Mouse (Mus musculus) mature B cell (primary cell): ENCODE data around the gene Taar7d.
"Not testable (repeated sequence)": the region's sequence is repeated elsewhere in the genome, so short reads cannot be mapped to it uniquely, and the experiment has no call there.

Experiments
- in situ Hi-C: fragments of 300-500 bp; cut with MboI; formaldehyde crosslinking; loops from 2 replicates; pipeline ENCODE4 v1.14.3; 2019

The Taar7d gene

DNA sequence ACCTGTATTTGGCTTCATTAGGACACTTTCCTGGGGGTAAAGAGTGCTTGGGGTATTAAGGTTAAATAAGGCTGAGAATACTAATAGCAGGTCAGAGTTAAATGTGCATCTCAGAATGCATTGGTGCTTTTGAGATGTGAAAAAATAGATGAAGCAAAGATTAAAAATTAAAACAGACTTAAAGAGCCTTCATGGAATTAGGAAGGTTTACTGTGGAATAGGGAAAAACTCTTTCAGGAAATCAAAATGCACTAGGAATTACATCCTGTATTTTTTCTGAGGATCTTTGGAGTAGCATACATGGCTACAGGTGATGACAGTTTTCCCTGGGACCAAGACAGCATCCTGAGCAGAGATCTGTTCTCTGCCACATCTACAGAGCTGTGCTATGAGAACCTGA is at the start of gene Taar7d:
Gene Taar7d, plus strand, starts transcription at position 301 of the 400 bp plus-strand sequence.
- in situ Hi-C loops, result no loop called here

DNA sequence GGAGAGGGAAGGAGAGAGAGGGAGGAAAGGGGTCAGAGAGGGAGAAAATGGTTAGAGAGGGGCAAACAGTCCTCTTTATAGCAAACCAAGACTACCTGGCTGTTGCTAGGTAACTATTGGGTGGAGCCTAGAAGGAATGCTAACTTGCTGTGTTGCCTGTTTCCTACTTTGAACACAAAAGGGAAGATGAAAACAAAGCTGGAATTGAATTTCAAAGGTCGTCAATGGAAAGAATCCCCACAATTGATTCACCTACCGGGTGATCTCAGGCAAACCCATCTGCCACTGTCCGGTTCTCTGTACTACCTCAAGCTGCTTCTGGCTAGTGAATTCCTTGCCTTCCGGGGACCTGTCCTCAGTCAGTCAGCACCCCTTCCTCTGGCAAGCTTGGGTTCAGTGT is 49.1 kb upstream of the Taar7d start:
- in situ Hi-C loops, result no loop called here

DNA sequence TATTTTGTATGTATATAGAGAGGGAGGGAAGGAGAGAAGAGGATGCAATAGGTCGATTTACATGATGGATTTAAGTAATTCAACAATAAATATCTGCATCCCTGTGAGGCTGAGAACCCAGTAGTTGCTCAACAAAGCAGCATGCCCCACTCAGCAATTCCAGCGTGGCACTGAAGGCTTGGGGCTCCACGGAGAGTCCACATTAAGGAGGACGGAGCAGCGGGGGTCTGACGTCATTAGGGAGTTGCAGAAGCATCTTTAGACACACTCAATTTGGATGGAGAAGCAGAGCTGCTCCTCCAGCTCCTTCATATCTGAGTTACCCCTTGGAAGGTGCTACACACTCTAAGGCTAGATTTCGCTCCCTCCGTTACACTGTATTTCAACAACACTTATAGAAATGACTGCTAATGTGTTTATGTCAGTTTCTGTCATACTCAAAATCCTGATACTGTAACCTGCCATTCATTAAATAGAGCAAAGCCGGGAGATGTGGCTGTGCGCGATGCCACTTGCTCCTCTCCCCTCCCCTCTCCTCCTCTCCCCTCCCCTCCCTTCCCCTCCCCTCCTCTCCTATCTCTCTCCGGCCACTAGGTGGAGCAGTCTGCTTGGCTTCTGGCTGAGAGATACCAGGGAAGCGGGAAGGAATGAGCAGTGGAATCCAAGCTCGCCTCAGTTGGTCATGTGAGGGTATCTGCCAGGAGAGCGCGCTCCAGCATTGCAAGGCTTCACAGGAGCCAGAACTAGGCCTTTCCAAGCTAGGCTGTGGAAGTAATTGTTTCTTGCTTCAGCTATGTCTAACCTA is 47.9 kb upstream of the Taar7d start:
- in situ Hi-C loops, result no loop called here

DNA sequence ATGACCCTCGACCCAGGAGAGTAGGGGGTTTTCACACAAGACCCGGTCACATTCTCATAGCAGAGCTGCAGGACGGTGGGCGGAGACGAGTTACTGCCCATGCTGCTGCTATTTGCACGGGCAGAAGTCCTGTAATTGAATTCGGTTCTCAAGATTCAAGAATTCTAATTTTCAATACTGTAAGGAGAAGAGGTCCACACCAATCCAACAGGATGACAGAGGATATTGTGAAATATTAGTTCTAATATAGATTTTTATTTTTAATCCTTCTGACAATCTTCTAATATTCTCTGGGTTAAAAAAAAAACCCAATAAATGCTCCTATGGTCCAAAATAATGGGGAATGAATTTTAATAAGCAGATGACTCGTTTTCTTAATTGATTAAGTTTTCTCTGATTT is 41.5 kb upstream of the Taar7d start, which contains the start of gene Taar6:
Gene Taar6, minus strand, starts transcription at position 101 of the 400 bp plus-strand sequence.
- in situ Hi-C loops, result no loop called here

DNA sequence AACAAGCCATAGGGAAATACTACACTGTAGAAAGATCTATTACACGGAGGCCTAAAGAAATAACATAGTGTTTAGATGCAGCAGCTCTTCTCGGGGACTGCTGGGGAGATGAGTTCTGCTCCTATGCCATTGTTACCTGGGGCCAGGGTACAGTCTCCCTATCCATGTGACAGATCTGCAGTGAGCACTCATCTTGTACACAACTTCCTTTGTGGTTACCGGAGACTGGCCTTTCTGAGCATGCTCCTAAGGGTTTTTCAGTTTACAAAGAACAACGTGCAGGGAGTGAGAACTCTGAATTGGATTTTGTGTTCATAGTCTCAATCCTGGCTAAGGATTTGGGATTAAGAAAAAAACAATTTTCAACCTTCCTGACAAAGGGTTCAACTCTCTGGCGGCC is 40.6 kb upstream of the Taar7d start:
- in situ Hi-C loops, result no loop called here

DNA sequence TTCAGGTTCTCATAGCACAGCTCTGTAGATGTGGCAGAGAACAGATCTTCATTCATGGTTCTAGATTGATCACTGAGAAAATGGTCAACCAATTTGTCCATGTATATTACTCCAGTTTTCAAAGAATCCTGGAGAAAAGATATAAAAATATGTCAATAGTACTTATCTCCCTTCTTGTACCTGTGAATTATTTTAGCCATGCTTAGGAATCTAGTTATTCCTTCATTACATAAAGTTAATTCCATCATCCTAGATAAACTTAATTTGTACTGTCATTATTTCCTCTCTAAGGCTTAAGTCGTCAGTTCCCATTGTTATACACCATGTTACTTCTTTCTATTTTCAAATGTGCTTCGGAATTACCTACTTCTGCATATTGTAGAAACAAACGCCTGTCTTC is 33.6 kb upstream of the Taar7d start, which contains the start of gene Taar7a:
Gene Taar7a, minus strand, starts transcription at position 101 of the 400 bp plus-strand sequence.
- in situ Hi-C loops, result no loop called here

DNA sequence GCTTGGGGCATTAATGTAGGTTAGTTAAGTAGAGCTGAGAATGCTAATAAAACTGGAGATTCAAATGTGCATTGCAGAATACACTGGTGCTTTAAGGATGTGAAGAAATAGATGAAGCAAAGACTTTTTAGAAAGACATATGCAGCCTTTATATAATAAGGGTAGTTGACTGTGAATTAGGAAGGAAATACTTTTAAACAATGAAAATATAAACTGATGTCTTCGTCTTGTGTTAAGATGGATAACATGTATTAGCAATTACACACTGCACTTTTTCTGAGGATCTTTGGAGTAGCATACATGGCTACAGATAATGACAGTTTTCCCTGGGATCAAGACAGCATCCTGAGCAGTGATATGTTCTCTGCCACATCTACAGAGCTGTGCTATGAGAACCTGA is 27.4 kb upstream of the Taar7d start, which contains the start of gene Taar7b:
Gene Taar7b, plus strand, starts transcription at position 301 of the 400 bp plus-strand sequence.
- in situ Hi-C loops, result no loop called here

DNA sequence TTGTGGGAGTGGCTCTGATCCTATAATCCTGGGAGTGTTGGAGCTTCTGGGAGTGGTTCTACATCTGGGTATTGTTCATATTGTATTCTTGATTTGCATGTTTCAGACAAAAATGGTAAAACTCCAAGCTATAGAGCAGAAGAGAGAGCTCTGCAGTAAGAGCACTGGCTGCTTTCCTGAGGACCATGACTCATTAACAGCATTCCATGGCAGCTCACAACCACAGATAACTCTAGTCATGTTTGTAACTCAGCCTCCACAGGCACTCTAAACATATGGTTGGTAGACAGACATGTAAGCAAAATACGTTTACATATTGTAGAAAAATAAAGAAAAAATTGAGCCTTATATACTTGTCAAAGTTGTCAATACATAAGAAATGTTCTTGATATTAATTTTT is 20.6 kb upstream of the Taar7d start:
- in situ Hi-C loops, result no loop called here

DNA sequence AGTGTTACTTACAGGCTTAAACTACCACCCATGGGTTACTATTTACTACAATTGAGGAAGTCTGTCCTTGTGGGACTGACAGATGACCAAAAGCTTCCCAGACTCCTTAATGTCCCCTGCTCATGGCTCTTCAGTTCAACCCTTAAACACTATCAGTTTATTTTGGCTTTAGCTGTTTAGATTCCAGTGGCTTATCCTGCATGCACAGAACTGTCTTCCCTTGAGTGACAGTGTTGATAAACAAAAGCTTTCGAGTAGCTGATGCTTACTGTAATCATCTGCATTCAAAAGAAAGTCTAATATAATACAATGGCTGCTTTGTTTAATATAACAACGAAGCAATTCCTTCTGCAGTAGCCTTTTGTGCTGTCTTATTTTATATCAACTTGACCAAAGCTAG is 20.0 kb upstream of the Taar7d start:
- in situ Hi-C loops, result no loop called here

DNA sequence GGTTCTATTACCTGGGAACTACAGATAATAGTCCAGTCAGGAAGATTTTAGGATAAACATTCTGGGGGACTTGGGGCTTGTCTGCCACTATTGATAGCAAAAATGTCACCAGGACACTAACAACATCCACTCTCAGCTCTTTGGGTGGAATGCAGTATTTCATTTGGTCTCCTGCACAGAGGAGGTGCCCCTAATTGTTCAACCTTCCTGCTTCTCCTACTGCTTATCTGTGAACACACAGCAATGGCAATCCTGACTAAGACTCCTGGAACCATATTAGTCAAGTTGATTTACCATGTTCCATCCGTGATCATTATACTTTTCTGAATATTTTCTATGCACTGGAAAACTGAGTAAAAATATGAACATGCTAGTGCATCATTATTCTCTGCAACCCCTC is 18.9 kb upstream of the Taar7d start:
- in situ Hi-C loops, result no loop called here

DNA sequence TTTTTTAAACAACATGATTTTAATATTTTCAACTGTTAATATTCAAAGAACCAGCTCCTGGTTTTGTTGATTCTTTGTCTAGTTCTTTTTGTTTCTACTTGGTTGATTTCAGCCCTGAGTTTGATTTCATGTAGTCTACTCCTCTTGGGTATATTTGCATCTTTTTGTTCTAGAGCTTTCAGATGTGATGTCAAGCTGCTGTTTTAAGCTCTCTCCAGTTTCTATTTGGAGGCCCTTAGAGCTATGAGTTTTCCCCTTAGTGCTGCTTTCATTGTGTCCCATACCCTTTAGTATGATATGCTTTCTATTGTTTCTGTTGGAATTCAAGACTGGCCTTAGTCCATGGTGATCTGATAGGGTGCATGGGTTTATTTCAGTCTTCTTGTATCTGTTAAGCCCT is 4.3 kb downstream of the Taar7d start:
- in situ Hi-C loops, result no loop called here

DNA sequence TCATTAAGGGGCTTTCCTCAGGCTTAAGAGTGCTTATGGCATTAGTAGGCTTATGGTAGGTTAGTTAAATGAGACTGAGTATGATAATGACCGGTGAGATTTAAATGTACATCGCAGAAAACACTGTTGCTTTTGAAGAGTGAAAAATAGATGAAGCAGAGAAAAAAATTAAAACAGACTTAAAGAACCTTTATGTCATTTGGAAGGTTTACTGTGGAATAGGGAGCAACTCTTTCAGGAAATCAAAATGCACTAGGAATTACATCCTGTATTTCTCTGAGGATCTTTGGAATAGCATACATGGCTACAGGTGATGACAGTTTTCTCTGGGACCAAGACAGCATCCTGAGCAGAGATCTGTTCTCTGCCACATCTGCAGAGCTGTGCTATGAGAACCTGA is 10.3 kb downstream of the Taar7d start, which contains the start of gene Taar7e:
Gene Taar7e, plus strand, starts transcription at position 301 of the 400 bp plus-strand sequence.
- in situ Hi-C loops, result no loop called here

DNA sequence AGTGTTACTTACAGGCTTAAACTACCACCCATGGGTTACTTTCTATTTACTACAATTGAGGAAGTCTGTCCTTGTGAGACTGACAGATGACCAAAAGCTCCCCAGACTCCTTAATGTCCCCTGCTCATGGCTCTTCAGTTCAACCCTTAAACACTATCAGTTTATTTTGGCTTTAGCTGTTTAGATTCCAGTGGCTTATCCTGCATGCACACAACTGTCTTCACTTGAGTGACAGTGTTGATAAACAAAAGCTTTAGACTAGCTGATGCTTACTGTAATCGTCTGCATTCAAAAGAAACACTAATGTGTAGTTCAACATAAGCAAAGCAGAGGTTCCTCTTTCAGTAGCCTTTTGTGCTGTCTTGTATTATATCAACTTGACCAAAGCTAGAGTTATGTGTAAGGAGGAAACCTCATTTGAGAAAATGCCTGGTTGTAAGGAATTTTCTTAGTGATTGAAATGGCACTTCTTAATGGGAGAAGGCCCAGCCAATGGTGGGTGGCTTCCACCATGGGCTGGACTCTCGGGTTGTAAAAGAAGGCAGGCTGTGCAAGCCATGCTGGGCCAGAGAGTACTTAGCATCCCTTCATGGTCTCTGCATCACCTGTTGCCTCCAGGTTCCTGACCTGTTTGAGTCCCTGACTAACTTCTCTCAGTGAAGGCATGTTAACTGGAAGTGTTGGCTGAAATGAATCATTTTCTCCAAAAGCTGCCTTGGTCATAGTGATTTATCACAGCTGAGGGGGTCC is 13.3 kb downstream of the Taar7d start:
- in situ Hi-C loops, result no loop called here

DNA sequence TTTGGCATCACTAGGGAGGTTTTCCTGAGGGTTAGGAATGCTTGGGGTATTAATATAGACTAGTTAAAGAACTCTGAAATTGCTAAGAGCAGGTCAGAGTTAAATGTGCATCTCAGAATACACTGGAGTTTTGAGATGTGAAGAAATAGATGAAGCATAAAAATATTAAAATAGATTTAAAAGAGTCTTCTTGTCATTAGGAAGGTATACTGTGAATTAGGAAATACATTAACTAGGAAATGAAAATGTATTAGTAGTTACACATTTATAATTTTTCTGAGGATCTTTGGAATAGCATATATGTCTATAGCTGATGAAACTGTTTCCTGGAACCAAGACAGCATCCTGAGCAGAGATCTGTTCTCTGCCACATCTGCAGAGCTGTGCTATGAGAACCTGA is 22.2 kb downstream of the Taar7d start, which contains the start of gene Taar7f:
Gene Taar7f, plus strand, starts transcription at position 301 of the 400 bp plus-strand sequence.
- in situ Hi-C loops, result no loop called here

DNA sequence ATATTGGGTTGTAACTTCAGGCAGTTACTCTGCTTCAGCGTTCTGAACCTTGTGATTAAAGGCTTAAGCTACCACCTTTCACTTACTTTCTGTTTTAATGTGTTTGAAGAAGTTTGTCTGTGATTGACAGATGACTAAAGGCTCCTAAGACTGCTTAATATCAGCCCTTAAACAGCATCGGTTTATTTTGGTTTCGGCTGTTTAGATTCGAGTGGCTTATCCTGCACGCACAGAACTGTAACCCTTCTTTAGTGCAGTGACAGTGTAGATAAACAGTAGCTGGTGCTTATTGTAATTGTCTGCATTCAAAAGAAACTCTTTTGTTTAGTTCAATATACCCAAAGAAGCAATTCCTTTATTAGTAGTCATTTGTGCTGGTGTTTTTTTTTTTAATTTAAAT is 25.0 kb downstream of the Taar7d start:
- in situ Hi-C loops, result no loop called here

DNA sequence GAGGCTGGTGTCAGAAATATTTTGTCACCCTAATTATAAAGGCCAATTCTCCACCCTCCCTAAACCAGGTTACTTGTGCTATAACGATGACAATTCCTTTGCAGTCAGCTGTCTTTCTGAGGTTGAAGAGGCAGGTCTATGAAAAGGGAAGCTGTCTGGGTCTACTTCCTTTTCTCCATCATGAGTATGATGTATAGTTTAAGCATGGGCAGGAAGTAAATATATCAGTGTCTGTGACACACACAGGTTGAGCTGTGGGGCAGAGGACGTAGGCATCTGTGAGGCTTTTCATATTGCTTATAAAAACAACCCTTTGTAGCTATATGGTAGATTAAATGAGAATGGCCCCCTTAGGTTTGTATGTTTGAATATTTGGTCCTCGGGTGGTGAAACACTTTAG is 32.0 kb downstream of the Taar7d start:
- in situ Hi-C loops, result no loop called here

DNA sequence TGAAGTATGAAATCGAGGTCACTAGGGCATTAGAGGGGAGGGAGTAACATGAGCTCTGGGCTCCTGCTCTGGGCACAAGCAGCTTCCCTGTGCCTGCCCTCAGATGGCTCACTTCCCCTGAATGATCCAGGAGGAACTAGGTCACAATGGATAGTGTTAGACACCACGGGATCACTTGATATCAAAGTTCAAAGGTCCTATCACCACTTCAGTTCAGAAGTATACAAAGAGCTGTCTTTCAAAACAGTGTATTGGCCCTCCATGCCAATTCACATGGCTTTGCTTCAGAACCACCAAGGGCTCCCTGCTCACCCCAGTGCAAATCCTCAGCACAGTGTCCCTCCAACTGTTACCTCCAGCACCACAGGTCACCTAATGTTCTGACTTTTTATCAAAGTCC is 47.7 kb downstream of the Taar7d start:
- in situ Hi-C loops, result not testable (repeated sequence)

DNA sequence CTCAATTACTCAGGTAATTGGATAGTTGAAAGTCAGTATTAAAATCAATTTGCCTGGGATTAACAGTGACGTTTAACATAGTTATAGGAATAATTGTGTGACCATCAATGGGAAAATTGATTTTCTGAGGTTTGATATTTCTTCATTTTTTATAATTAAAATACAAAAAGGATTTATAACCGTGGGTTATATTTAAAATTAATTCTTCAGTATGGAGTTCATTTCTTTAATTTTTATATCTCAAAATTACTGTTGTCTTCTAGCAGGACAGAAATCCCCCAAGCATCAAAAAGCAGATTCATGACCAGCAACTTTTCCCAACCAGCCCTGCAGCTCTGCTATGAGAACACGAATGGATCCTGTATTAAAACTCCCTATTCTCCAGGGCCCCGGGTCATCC is 49.2 kb downstream of the Taar7d start, which contains the start of gene Taar8a:
Gene Taar8a, plus strand, starts transcription at position 301 of the 400 bp plus-strand sequence.
- in situ Hi-C loops, result not testable (repeated sequence)
